Mouse (Mus musculus) T-helper 2 cell (primary cell): ENCODE data around the gene Ap4s1.

Experiments
- in situ Hi-C: fragments of 300-600 bp; cut with MboI, MseI; formaldehyde crosslinking; loops from one replicate; pipeline ENCODE4 v1.15.1; 2025; ENCODE audit warnings: high pct_unique_total_duplicates

Ap4s1 gene

DNA sequence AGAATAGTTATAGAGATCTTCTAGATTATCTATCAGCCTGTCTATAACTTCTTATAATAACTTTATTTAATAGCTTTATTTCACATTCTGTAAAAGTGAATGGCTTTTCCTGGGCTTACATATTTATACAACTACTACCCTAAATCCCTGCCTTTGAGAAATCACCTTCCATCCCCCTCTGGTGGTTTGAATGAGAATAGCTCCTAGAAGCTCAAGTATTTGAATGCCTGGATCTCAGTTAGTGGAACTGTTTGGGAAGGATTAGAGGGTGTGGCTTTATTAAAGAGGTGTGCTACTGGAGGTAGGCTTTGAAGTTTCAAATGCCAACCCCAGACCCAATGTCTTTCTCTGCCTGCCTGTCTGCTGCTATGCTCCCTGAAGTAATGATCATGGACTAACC lies 10.9 kb downstream of the Ap4s1 start:
- in situ Hi-C loops, result no loop called here

- in situ Hi-C loops, result no loop called here
Observed at GRCm38 (mm10) chr12:51703859-51704258, 13.0 kb downstream of the Ap4s1 start.

DNA sequence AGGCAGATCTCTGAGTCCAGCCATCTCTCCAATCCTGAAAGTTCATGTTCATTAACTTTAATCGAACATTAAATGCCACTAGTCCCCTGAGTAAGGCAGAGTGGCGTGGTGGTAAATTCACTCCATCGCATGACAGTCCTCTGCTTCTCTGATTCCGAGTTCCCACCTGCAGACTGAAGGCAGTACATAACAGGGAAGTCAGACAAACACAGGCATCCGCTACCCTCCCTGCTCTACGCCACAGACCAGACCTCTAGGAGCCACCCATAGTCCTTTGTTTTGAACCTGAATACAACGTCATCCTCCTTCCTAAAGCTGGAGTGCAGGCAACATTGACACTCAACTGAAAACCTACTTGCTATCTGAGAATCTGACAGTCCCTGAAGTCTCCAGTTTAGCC lies 13.7 kb downstream of the Ap4s1 start:
- in situ Hi-C loops, result no loop called here

- in situ Hi-C loops, result no loop called here
Observed at GRCm38 (mm10) chr12:51705778-51706177, 14.9 kb downstream of the Ap4s1 start.

DNA sequence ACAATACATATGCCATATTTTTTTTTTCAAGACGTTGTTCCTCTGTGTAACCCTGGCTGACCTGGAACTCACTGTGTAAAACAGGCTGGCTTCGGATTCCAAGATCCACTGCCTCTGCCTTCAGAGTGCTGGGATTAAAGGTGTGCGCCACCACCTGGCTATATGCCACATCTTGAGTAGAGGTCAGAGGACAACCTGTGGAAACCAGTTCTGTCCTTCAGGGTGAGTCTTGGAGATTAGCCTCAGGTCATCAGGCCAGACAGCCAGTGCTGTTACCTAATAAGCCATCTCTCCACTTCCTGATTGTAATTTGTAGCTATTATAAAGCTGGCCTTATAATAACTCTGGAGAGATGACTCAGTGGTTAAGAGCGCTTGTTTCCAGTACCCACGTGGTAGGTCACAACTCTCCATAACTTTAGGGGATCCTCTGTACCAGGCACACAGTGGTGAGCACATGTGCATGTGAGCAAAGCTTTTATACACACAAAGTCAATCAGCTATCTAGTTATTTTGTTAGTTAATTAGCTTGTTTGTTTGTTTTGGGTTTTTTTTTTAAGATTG lies 15.9 kb downstream of the Ap4s1 start:
- in situ Hi-C loops, result no loop called here

GRCm38 (mm10) chr12:51708941-51709686 lies 18.3 kb downstream of the Ap4s1 start:
- in situ Hi-C loops, result no loop called here

- in situ Hi-C loops, result no loop called here
Observed at GRCm38 (mm10) chr12:51709741-51710140, 18.9 kb downstream of the Ap4s1 start.

- in situ Hi-C loops, result no loop called here
Observed at GRCm38 (mm10) chr12:51710154-51710553, 19.3 kb downstream of the Ap4s1 start.

DNA sequence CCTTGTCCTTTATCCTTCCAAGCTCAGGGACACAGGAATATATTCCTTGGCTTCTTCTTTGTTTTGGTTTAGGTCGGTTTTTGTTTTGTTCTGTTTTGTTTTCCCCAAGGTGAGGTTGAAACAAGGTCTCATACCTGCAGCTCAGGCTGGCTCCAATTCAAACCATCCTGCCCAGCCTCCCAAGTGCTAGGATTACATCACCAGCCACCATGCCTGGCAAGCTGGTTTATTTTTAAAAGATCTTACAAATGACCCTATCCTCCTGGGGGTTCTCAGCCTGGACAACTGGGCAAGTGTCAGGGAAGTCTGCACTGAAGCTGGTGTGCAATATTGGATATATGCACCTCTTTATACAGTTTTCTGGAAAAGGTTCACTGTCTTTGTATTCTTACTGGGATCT lies 21.9 kb downstream of the Ap4s1 start:
- in situ Hi-C loops, result no loop called here

DNA sequence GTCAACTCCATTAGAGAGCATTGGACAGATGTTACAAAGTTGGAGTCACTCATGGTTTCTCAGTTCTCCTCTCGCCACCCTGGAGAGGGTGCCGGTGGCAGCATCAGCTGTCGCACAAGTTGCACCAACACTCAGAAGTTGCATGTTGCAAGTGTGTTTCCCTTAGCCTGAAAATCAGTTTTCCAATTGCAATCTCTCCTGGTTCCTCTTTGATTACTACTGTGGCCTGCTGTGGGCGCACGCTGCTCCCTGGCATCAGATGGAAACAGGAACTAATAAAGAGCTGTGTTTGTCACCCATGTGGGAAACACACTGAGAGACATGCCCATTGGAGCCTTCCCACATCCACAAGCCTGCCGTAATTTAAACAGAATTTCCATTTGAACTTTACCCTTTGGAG lies 27.8 kb downstream of the Ap4s1 start:
- in situ Hi-C loops, result no loop called here

GRCm38 (mm10) chr12:51721836-51722235 lies 31.0 kb downstream of the Ap4s1 start:
- in situ Hi-C loops, result no loop called here

DNA sequence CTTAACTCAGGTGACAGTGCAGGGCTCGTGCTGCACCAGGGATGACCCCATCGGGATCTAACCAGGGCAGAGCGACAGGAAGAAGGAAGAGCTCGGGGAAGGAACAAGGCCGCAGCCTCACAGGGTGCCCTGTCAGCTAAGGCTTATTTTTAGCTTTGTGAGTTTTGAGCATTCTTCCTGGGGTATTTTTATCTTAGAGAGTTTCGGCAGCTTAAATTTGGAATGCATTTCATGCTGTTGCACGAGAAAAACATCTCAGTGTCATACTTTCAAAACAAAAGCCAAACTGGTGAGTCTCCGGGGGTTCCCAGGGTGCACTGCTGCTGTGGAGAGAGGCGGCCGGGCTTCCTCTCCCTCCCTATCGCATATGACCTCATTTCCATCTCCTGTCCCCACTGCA lies 38.2 kb downstream of the Ap4s1 start:
- in situ Hi-C loops, result no loop called here

- in situ Hi-C loops, result no loop called here
Observed at GRCm38 (mm10) chr12:51729827-51730226, 39.0 kb downstream of the Ap4s1 start.

GRCm38 (mm10) chr12:51734605-51735211 lies 43.9 kb downstream of the Ap4s1 start:
- in situ Hi-C loops, result no loop called here

DNA sequence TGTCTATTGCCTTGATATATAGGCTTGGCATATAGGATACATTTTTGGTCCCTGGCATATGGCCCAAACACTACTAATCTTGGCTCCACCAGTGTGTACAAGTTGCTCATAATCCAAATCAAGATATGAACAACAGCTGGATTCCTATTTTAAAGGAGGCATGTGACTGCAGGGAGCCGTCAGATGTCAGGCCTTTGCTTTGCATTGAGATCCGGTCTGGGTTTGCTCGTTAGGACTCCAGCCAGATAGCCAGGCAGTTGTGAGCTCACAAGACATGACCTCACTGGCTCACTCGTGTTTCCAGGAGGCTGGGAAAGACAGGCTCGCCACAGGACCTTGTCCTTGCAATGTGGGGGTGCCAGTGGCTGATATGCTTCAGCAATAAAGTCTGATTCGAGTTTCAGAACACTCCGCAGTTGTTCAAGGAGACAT lies 45.0 kb downstream of the Ap4s1 start:
- in situ Hi-C loops, result no loop called here

DNA sequence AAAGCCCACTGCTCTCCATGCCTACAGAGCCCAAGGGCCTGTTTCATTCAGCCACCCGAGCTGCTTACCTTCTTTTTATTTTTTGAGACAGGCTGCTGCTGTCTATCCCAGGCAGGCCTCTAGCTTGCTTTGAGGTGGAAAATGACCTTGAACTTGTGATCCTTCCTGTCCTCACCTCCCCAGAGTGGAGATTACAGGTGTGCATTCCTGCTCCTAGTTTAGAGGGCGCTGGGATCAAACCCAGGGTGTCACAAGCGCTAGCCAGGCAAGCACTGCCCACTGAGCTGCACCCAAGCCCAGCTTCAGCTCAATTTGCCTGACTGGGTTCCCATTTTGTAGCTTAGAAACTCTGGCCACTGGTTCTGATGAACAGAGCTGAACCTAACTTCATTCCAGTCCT lies 45.5 kb downstream of the Ap4s1 start:
- in situ Hi-C loops, result no loop called here

- in situ Hi-C loops, result no loop called here
Observed at GRCm38 (mm10) chr12:51736807-51737206, 46.0 kb downstream of the Ap4s1 start.

GRCm38 (mm10) chr12:51741690-51742089 lies 50.9 kb downstream of the Ap4s1 start:
- in situ Hi-C loops, result loop anchor here (10.0 kb wide), 1 partner anchor 77 kb away; no protein-coding TSS in a partner anchor

DNA sequence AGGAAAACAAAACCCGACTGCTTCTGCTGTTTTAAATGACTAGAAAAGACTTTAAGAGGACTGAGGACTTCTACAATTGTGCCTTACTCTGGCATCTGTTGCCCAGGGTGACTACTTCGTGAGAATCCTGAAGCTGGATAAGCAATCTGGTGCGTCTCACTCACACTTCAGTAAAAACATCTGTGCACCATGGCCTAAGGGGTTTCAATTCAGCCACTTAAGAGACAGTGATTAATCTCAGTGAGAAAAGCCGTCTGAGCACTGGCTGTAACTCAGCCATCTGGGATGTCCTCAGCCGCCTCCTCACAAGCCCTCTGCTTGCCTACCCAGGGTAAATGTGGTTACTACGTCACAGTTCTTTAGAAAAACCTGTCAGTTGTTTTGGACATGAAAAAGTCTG lies 54.1 kb downstream of the Ap4s1 start:
- in situ Hi-C loops, result loop anchor here (5.0 to 10.0 kb wide), 2 partner anchors 52 to 80 kb away; no protein-coding TSS in a partner anchor

DNA sequence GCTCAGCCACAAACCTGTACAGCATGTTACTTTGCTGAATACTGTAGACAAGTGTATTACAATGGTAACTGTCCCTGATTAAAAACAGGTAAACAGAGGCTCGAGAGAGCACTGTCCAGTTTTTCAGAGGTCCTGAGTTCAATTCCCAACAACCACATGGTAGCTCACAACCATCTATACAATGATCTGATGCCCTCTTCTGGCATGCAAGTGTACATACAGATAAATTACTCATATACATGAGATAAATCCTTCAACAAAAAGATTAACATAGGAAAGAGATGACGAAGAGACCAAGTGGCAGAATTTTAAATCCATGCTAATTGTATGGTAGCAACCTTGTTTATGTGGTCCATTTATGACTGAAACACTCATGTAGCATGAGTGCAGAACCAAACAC lies 56.5 kb downstream of the Ap4s1 start:
- in situ Hi-C loops, result loop anchor here (5.0 to 10.0 kb wide), 2 partner anchors 50 to 83 kb away; no protein-coding TSS in a partner anchor

DNA sequence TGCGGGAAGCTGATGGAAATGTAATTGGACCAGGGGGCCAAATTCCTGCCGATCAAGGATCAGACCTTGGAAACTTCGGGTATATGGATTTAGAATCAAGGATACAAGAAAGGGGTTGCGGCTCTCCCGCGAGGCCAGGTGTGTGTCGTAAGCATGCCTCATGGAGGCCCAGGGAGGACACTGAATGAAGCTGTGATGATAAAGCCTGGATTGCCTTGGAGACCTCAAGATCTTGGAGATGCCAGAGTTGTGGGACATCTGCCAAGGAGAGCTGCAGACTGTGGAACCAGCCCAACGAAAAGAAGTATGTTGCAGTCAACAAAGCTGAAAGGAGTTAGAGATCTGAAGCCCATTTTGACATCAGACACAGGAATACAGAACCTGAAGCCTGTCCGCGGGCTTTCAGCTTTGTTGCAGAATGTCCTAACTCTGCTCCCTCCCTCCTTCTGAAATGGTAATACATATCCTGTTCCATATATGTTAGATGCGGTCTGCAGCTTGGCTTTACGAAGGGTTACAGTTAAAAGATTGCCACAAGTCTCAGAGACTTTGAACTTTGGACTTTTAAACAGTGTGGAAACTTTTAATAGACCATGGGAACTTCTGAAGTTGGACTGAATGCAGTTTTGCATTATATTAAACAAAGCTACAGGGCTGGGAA lies 65.2 kb downstream of the Ap4s1 start:
- in situ Hi-C loops, result no loop called here

DNA sequence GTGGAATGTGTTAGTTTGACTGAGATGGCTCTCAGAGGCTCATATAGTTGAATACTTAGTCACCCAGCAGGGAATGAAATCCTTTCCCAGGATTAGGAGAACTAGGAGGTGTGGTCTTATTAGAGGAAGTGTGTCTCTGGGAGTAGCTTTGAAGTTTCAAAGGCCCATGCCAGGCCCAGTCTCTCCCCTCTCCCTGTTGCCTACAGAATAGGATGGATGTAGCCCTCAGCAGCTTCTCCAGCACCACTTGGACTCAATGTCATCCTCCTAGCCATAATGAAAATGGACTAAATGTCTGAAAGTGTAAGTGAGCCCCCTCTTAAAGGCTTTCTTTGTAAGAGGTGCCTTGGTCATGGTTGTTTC lies 65.7 kb downstream of the Ap4s1 start:
- in situ Hi-C loops, result no loop called here
